Mouse (Mus musculus) cerebellum, adult 11-12 months (tissue): Measurements from ENCODE around the gene Sdccag8.
"Not testable (repeated sequence)": the region's sequence is repeated elsewhere in the genome, so short reads cannot be mapped to it uniquely, and the experiment has no call there.

Experiments
- DNase-seq: peaks from one replicate; pipeline ENCODE4 v3.0.0; 2022

Gene Sdccag8

DNA sequence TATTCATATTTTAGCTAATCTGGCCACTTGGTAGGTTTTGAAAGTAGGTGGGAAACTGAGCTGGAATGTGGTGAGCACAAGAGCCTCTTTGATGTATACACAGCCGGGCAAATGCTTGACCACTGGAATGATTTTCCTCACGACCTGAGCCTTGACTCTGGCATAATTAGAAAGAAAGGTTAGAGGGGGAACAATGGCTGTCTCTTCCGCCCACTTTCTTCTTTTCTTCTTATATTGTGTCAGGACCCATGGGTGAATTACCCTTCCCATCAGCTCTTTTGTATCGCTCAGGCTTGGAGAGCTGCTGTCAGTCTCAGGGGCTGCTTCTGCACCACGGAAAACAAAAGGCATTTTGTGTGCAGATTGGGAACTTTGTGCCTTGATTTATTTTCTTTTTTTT, 65.6 kb downstream of the Sdccag8 start:
- no peak for DNase-seq

DNA sequence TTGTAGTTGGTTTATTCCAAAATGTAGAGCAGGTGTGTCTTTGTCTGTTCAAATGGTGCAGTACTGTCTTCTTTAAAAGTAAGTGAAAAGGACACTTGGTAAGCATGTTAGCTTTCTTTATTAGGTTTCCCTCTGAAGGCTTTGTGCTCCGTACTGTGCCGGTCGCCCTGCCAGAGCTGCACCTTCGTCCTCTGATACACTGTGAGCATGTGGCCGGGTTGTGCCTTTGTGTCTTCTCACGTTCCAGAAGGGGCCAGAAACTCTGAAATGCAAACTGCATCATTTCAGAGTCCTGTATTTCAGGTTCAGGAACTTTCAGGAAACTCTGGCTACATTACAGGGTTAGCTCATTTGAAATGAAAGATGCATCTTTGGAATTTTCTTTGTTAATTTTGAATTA, 66.5 kb downstream of the Sdccag8 start:
- DNase-seq: no peak

DNA sequence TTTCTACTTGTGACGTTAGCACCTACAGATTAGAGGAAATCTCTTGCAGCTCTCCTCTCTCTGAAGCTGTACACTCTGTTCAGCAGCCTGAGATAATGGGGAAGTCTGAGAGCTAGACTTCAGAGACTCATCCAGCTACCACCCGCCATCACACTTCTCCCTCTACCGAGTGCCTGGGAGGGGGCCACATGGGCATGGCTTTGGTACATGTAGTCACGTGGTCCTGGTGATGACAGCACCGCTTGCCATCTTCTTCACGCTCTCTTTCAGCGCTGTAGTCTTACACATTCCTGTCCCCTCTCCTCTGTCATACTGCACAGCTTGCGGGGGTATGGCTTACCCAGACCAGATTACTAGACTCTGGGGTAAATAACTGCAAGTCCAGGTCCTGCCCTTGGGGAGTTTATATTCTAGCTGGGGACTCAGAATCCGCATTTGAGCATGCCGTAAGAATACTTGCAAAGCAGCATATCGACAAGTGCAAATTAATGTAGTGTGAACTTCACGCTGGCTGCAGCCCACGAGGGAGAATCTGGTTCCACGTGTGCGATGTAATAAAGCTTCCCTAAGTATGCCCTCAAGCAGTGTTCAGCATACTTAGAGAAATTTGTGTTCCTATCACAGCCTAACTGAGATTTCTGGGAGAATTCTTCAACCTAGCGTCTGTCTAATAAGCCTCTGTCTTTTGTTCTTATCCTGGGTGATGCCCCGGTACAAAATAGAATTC, 70.9 kb downstream of the Sdccag8 start:
- no peak for DNase-seq

DNA sequence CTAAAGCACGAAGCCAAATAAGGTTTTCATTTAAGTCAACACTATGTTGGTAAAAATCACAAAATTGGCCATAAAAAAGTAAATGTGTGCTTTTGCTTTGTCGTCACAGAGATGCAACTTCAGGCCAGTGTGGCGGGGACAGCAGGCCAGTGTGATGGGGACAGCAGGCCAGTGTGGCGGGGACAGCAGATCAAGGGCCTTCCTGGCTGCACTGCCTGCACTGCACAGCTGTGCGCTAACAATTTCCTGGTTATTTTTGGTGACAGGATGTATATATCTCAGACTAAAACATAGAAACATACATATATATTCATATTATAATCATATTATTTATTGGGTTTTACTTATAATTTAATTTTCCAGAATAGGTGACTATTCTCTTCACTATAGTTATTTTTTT, 71.5 kb downstream of the Sdccag8 start:
- DNase-seq: no peak

DNA sequence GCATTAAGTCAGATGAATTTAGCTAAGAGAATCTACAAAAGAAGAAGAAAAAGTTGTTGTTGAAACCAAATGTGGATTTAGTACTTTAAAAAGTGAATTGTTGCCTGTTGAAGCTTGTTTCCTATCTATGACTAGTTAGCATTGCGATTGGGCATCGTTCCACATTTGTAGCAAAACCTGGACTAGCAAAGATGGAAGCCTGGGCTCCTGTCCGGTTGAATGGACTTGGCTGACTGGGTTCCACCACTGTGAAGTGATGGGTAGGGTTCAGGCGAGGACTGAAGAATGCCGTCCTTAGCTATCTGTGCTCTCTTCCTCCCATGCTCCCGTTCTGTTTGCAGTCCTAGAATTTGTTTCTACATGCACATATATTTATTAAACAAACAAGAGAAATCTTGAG, 89.3 kb downstream of the Sdccag8 start:
- DNase-seq: no peak

DNA sequence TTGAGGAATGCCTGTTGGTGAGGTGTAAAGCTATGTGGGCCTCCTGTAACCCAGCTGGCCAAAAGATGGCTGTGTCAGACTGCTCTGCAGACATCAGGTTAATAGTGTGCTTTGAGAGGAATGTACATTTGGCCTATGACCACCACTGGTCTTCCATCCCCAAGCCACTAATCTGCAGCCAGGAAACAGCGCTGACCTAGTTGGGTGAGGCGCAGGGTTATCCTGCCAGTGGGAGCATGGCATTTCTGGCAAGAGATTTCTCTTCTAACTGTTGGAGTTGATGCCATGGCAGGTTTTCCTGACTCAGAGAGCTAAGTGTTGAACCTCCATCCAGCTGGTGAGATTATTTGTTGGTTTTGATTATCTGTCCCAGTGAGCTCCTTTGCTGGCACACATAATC, 101.5 kb downstream of the Sdccag8 start:
- peak; percentile 86 for DNase-seq

DNA sequence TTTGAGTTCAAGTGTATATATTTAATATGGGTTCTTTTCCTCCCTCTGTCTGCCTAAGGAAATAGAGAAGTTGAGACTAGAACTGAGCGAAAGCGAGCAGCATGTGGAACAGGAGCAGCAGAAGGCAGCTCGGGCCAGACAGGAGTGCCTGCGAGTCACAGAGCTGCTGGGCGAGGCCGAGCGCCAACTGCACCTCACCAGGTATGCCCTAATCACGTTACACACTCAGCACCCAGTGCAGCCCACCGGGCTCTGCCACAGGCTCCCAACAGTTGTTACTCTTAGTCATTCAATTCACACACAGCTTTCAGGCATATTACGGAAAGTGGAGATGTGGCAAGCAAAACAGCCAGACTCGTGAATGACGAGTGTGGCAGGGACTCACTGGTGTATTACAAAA, 105.0 kb downstream of the Sdccag8 start:
- DNase-seq: peak; percentile 52

DNA sequence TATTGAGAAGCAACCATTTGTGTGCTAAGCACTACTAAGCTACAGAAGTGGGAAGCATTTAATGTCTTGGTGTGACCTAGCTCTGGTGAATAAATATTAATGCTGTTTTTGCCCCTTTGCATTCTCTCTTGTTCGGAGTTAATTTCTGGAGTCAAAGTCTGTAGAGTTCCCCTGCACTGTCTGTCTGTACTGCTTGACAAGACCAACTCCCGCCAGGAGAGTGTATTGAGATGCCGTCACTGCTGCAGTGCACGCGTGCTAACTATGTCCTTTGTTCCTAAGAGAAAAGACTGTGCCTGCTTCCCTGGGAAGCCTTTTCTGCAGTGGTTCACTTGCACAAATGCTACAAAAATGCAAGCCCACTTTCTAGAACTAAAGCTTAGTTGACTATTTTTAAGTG, 108.4 kb downstream of the Sdccag8 start:
- DNase-seq: no peak

DNA sequence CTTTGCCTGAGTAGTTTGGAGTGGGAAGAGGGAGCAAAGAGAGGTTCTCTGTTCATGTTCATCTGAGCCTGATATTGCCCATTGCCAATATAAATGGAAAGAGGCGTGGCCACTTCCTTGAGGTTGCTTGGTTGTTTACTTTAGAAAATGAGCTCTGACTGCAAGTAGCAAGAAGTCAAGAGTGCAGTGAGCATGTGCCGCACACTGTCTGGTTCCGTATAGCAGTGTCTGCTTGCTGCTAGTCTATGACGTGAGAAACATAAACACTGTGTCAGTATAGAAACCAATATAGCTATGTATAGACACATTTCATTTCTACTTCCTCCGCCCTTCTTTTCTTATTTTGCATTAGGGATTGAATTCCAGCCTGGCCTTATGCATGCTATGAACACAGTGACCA, 111.5 kb downstream of the Sdccag8 start:
- no peak for DNase-seq

DNA sequence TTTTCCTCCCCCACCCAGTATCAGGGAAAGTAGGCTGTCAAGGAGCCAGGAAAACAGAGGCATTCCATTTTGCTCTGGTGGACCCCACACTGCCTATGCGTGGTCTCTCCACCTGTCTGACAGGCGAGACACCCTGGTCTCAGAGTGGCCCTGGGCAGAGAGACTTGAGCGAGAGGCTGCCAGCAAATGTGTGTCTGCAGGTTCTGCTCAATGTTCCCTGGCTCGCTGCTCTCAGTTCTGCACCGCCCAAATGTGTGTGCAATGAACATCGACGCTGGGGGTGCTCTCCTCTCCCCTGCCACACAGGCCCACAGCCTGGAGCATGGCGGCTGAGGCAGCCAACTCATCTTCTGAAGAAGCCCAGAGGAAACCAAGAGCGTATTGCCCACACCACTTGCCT, 112.9 kb downstream of the Sdccag8 start:
- DNase-seq: peak; percentile 58

DNA sequence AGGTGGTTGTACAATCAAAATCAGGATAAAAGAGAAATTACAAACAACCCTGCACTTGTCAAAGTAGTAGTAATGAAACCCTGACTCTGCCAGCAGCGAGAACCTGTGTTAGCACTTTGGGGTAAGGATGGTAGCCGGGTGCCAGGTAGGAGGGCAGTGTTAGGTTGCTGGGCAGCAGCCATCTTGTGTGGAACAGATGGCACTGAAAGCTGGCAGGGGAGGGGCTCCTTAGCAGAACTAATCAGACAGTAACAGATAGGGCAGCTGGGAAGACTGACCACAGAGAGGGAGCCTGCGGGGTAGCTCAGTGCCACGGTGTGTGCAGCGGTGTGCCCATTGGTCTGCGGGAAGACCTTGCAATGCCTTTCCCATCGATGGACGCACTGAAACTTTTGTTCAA, 115.2 kb downstream of the Sdccag8 start:
- DNase-seq: peak; percentile 97

DNA sequence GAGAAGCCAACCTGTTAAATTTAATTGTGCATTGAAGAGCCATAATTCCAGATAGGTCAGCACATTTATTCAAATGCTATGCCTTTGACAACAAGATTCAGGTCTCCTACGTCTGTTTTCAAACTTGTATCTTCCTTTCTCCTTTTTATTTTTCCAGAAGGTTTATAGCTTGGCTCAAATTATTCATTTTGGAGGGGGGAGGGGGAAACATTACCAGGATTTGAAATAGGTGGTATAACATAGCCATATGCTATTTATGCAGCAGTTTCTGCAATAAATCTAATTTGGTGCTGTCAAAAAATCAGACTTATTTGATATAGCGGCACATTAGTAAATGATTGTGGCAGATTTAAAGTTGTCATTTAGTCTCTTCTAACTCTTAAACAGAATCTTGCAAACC, 116.1 kb downstream of the Sdccag8 start:
- no peak for DNase-seq

DNA sequence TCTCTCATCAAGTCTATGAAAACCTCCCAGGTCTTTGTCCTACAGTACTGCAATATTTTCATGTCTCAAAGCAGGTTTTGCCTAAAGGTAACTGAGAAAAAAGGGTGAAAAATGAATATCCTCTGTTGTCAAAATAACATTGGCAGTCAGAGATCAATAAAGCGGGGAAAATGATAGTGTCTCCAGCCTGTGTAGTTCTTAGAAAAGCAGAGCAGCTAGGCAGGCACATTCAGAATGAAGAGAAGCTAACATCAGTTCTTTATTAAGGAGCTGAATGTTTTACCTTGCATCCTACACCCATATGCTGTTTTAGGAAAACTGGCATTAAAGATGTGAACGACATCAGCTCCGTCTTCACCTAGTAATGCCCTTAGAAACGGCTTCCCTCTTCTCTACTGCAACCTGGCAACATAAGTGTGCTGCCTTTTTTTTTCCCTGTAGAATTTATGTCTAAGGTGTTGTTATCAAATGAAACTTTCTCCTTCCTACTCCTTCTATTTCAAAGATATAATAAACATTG, 116.6 kb downstream of the Sdccag8 start:
- no peak for DNase-seq

DNA sequence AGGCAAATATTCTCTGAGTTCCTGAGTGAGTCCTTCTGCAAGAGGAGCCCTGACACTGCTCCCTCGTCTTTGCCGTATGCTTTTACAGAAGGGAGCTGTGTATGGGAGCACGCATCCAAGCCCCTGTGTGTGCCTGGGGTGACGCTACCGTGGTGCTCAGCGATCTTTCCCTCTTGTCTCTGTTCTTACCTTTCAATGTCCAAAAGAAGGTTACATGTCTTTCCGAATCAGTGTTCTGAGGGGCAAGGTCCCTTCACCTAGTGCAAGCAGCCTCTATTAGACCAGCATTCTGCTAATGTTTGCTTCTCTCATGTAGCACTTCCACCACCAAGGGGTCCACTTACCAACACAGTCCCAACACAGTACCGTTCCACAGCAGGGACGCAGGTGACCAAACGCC, 117.1 kb downstream of the Sdccag8 start:
- DNase-seq: peak; percentile 61

DNA sequence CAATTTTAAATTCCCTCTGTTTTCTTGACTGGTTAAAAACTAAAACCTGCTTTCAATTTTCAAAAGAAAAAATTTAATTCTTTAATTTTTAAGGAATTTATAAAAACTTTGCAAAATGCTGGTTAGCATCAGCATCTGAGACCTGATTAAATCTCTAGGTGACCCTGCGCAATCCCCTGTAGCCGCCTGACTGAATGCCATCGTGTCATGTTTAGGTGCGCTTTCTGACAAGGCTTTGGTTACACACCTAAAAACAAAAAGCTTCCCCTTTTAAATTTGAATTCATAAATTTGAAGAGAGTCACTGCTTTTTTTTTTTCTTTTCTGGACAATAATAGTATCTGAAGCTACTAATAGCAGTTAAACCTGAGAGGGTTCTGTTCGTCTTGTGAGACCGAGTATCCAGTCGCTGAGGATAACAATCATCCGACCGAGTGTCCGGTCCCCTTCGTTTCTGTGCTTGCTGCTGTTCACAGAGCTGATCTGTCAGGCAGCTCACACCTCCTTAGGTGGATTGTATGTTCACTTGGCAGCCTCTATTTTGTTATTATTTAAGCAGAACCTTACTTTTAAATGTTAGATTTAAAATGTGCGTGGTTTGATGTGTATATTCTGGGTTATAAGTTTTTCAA, 118.0 kb downstream of the Sdccag8 start:
- DNase-seq: peak; percentile 56

DNA sequence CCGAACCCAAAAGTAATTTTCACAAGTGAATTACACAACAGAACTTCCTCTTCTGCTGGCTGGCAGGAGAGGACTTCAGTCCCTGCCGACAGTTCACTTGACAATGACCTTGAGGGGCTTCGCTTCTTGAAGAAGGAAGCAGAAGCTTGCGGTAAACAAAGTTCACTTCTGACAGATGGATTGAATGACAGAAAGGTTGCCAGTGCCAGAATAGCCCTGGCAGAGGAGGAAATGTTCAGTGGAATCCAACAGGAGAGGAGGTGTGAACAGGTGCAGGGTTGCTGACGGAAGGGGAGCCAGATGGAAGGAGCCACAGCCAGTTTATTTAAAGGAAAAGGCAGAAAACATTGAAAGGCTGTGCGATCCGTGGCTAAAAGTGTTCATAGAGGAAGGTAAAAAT, 118.9 kb downstream of the Sdccag8 start:
- DNase-seq: peak; percentile 93

DNA sequence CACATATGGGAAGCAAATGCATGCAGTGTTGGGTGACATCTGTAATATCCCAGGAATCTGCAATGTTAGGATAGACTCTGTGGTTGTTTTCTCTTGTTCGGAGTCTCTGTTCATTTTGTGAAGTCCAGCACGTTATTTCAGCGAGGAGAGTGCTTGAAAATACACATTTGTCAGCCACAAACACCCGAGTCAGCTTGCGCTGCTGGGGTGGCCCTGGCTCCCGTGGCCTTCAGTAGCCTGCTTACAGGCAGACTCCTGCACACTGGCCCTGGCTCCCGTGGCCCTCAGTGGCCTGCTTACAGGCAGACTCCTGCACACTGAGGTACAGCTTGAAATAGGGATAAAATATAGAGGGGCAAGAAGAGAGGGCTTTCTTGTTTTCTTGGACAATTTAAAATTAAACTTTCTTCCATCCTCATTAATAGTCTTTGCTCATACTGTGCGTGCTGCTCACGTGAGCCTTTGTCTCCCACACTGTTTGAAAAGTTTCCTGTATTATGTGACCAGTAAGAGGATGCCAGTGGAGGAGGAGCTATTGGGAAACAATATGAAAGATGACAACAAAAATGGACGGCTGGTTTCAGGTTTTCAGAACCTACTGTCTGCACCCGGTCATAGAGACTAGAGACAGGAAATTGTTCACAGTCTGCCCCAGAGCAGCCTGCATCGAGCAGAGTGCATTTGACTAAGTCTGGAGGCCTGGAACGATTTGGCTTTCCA, 119.7 kb downstream of the Sdccag8 start:
- DNase-seq: peak; percentile 69

DNA sequence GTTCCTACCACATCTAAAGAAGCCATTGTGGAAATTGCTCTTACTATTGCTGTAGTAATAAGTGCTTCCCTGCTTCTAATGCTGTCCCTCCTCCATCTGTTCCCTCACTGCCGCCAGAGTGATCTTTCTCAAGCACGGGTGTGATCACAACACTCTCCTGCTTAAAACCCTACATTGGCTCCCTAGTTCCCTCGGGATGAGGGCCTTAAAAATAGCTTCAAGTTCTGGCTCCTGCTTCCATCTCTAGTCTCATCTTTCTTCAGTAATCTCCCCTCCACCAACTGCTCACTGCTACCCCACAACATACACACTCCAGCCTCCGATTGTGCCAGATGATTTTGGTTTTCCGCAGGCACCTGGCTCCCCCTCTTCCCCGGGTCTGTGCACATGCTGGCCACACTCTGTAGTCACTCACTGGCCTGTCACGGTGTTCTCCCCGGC, 125.5 kb downstream of the Sdccag8 start:
- DNase-seq: peak; percentile 63

DNA sequence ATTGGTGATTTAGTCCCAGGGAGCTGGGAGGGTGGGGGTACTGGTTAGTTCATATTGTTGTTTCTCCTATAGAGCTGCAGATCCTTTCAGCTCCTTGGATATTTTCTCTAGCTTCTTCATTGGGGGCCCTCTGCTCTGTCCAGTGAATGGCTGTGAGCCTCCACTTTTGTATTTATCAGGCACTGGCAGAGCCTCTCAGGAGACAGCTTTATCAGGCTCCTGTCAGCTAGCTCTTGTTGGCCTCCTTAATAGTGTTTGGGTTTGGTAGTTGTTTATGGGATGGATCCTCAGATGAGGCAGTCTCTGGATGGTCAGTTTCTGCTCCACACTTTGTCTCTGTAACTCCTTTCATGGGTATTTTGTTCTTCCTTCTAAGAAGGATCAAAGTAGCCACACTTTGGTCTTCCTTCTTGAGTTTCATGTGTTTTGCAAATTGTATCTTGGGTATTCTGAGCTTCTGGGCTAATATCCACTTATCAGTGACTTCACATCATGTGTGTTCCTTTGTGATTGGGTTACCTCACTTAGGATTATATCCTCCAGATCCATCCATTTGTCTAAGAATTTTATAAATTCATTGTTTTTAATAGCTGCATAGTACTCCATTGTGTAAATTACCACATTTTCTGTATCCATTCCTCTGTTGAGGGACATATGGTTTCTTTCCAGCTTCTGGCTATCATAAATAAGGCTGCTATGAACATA, 127.0 kb downstream of the Sdccag8 start:
- DNase-seq: not testable (repeated sequence)

DNA sequence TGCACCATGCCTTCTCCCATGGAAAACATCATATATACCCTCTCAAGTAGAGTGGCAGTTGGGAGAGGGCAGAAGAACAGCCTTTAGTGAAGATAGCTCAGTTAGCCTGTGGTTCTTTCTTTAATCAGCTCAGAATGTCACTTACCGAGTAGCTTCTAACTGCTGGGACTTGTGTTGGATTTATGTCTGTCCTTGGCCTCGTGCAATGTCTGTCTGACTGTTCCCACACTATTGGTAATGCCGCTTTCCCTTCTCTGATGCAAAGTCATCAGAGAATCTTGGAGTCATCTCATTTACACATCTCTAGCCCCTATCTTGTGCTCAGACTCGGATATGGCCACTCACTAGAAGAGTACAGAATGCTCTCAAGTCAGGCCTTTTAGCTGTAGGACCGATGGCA, 128.7 kb downstream of the Sdccag8 start:
- DNase-seq: no peak

DNA sequence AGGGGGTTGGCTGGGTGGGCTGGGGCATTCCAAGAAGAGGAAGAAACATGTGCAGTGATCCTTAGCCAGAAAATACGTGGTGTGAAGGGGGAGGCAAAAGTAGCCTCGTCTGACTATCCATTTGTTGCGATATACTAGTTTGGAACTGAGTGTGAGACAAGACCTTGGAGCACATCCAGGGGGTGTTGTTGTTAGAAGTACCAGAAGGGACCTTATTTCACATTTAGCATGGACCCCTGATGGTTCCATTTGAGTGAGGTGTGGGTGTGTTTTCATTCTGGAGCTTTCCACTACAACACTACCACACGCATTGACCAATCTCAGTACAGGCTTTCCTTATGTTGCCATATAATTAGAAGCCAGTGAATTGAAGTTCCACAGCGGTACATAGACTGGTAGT, 129.5 kb downstream of the Sdccag8 start:
- DNase-seq: no peak

DNA sequence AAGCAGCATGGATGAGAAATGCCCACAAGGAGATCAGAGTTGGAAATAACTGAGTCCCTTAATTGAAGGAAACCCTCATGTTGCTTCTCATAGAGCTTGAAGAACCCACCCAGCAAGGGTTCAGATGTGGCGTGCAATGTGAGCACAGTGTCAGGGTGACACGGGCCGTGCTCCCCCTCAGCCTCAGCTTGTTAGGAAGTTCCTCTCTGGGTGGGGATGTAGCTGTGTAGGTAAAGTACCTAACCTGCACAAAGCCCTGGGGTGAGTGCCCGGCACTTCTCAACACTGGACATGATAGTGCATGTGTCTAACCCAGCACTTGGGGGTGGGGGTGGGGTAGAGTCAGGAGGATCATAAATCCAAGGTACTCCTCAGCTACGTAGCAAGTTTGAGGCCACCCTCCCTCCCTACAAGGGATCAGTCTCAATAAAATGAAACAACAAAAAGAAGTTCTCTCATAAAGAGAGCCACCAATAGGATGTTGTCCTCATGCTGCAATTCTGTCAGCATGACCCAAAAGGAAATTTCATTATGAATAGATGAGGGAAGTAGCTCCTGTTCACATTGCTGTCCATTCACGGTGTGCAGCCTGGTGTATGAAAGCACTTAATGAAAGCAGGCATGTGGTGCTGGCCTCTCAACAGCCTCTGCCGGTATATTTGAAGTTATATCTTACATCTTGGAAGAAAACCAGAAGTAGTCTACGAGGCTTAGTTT, 130.2 kb downstream of the Sdccag8 start:
- no peak for DNase-seq

DNA sequence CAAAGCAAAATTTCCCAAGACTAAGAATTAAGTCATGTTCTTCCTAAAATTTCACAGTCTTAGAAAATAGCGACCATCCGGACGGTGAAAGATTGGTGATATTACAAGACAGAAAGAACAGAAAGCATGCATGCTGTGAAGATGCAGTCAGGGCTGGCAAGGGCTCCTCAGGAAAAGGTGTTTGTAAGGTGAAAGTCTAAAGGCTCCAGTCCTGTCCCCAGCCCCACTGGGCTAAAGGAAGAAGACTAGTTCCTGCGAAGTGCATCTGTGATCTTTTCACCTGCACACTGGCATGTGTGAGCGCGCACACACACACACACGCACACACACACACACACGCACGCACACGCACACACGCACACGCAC, 130.7 kb downstream of the Sdccag8 start:
- DNase-seq: no peak
